Mouse (Mus musculus) CH12.LX (cell line): ENCODE data around the gene Ccdc148. TPM values are rescaled to one million over a fixed set of nuclear protein-coding genes. Genes with fewer than 3 reads are reported as not detected.

Experiments
- DNase-seq: peaks from one replicate; pipeline ENCODE4 v3.0.0-alpha.2; 2013; ENCODE audit errors: extremely low read depth
- H3K27ac ChIP-seq: 2 replicates; pipeline ENCODE4 v1.5.1; 2012; ENCODE audit warnings: low read depth, mild to moderate bottlenecking, control low read depth, moderate library complexity; ENCODE audit not compliant: insufficient read depth
- H3K27me3 ChIP-seq: replicated peaks from 2 replicates; pipeline ENCODE3; 2012; ENCODE audit warnings: inconsistent platforms
- H3K36me3 ChIP-seq, 2 experiments: replicated peaks in 1 of 2; 2 replicates each; pipeline versions ENCODE3 to v1.6.1; 2012; ENCODE audit warnings: inconsistent platforms in 1 of 2, low read length in 1 of 2, mild to moderate bottlenecking in 1 of 2, mixed read lengths in 1 of 2, moderate library complexity in 1 of 2; ENCODE audit not compliant: control insufficient read depth in 1 of 2, insufficient read depth in 1 of 2
- H3K4me1 ChIP-seq, 2 experiments: 2 replicates each; pipeline ENCODE4 v1.6.1; 2012; ENCODE audit warnings: inconsistent platforms in 1 of 2, moderate library complexity in 1 of 2; ENCODE audit not compliant: insufficient read depth in 2 of 2, control insufficient read depth in 1 of 2
- H3K4me2 ChIP-seq: 2 replicates; pipeline ENCODE4 v1.6.1; 2012; ENCODE audit warnings: low read depth, mild to moderate bottlenecking, control low read depth; ENCODE audit not compliant: poor library complexity, insufficient read depth, severe bottlenecking
- H3K4me3 ChIP-seq, 3 experiments: fragments of 150-350 bp in 1 of 3; sonication (generic) in 1 of 3; replicated peaks in 1 of 3; 2 replicates each; pipeline versions ENCODE3 to v1.5.1; 2011 to 2012; ENCODE audit warnings: low read depth in 2 of 3, low read length in 2 of 3, mild to moderate bottlenecking in 2 of 3, moderate library complexity in 2 of 3, control low read depth in 1 of 3, improper control_type of control experiment in 1 of 3, inconsistent platforms in 1 of 3, mixed read lengths in 1 of 3; ENCODE audit not compliant: poor library complexity in 1 of 3
- H3K79me2 ChIP-seq: replicated peaks from 2 replicates; pipeline ENCODE4 v1.6.1; 2012; ENCODE audit warnings: mild to moderate bottlenecking, moderate library complexity; ENCODE audit not compliant: control insufficient read depth, poor library complexity, insufficient read depth, severe bottlenecking; ENCODE audit errors: extremely low read depth
- H3K9ac ChIP-seq: 2 replicates; pipeline ENCODE4 v1.6.1; 2012; ENCODE audit warnings: low read depth, mild to moderate bottlenecking, control low read depth, moderate library complexity; ENCODE audit not compliant: insufficient read depth
- H3K9me3 ChIP-seq: replicated peaks from 2 replicates; pipeline ENCODE3; 2012; ENCODE audit warnings: low read length, inconsistent platforms, mixed read lengths
- CHD1 ChIP-seq: IDR thresholded peaks from 2 replicates; pipeline ENCODE4 v1.6.1; 2012; ENCODE audit warnings: low read depth, low read length, improper control_type of control experiment, inconsistent platforms
- CHD2 ChIP-seq: IDR thresholded peaks from 2 replicates; pipeline ENCODE4 v1.6.1; 2011; ENCODE audit warnings: low read length, improper control_type of control experiment
- ELF1 ChIP-seq: IDR thresholded peaks from 2 replicates; pipeline ENCODE4 v1.6.1; 2014; ENCODE audit warnings: low read depth, mild to moderate bottlenecking, inconsistent platforms, low read length, improper control_type of control experiment
- GABPA ChIP-seq: IDR thresholded peaks from 2 replicates; pipeline ENCODE4 v1.6.1; 2012; ENCODE audit warnings: low read depth, low read length, improper control_type of control experiment, inconsistent platforms; ENCODE audit not compliant: insufficient replicate concordance
- HCFC1 ChIP-seq: IDR thresholded peaks from 2 replicates; pipeline ENCODE4 v1.6.1; 2012; ENCODE audit warnings: low read depth, mild to moderate bottlenecking, inconsistent platforms, low read length, improper control_type of control experiment
- IRF4 ChIP-seq: IDR thresholded peaks from 2 replicates; pipeline ENCODE4 v1.6.1; 2014; ENCODE audit warnings: low read depth, mild to moderate bottlenecking, inconsistent platforms, low read length, improper control_type of control experiment
- JUN ChIP-seq: IDR thresholded peaks from 2 replicates; pipeline ENCODE4 v1.6.1; 2011; ENCODE audit warnings: low read depth, mild to moderate bottlenecking, low read length, improper control_type of control experiment, moderate library complexity; ENCODE audit not compliant: insufficient read depth
- JUND ChIP-seq: conservative IDR thresholded peaks from 2 replicates; pipeline ENCODE4 v1.6.1; 2011; ENCODE audit warnings: low read depth, low read length, improper control_type of control experiment
- KAT2A ChIP-seq: IDR thresholded peaks from 2 replicates; pipeline ENCODE4 v1.6.1; 2012; ENCODE audit warnings: low read length, improper control_type of control experiment, inconsistent platforms; ENCODE audit not compliant: insufficient replicate concordance
- MAX ChIP-seq: IDR thresholded peaks from 2 replicates; pipeline ENCODE4 v1.6.1; 2011; ENCODE audit warnings: low read length, improper control_type of control experiment
- MEF2A ChIP-seq: IDR thresholded peaks from 2 replicates; pipeline ENCODE4 v1.6.1; 2014; ENCODE audit warnings: low read depth, mild to moderate bottlenecking, inconsistent platforms, low read length, improper control_type of control experiment, borderline replicate concordance
- MXI1 ChIP-seq: IDR thresholded peaks from 2 replicates; pipeline ENCODE4 v1.6.1; 2011; ENCODE audit warnings: mild to moderate bottlenecking, low read depth, low read length, improper control_type of control experiment
- MYC ChIP-seq: IDR thresholded peaks from 2 replicates; pipeline ENCODE4 v1.6.1; 2011; ENCODE audit warnings: low read depth, mild to moderate bottlenecking, improper control_type of control experiment, low read length
- NRF1 ChIP-seq: IDR thresholded peaks from 2 replicates; pipeline ENCODE4 v1.6.1; 2014; ENCODE audit warnings: low read depth, mild to moderate bottlenecking, inconsistent platforms, low read length, improper control_type of control experiment, moderate library complexity
- POLR2A ChIP-seq: IDR thresholded peaks from 2 replicates; pipeline ENCODE4 v1.6.1; 2011; ENCODE audit warnings: low read depth, mild to moderate bottlenecking, improper control_type of control experiment, low read length
- POLR2AphosphoS2 ChIP-seq: IDR thresholded peaks from 2 replicates; pipeline ENCODE4 v1.6.1; 2011; ENCODE audit warnings: low read depth, low read length, improper control_type of control experiment
- RAD21 ChIP-seq: IDR thresholded peaks from 2 replicates; pipeline ENCODE4 v1.6.1; 2011; ENCODE audit warnings: low read depth, mild to moderate bottlenecking, low read length, improper control_type of control experiment, moderate library complexity
- RCOR1 ChIP-seq: conservative IDR thresholded peaks from 2 replicates; pipeline ENCODE4 v1.6.1; 2012; ENCODE audit warnings: low read depth, mild to moderate bottlenecking, inconsistent platforms, low read length, improper control_type of control experiment
- SIN3A ChIP-seq: IDR thresholded peaks from 2 replicates; pipeline ENCODE4 v1.6.1; 2012; ENCODE audit warnings: low read length, improper control_type of control experiment, inconsistent platforms
- TBP ChIP-seq: conservative IDR thresholded peaks from 2 replicates; pipeline ENCODE4 v1.6.1; 2011; ENCODE audit warnings: low read depth, low read length, improper control_type of control experiment
- USF1 ChIP-seq: IDR thresholded peaks from 2 replicates; pipeline ENCODE4 v1.6.1; 2014; ENCODE audit warnings: low read depth, mild to moderate bottlenecking, inconsistent platforms, low read length, improper control_type of control experiment
- USF2 ChIP-seq: conservative IDR thresholded peaks from 2 replicates; pipeline ENCODE4 v1.6.1; 2011; ENCODE audit warnings: low read depth, low read length, improper control_type of control experiment
- ZMIZ1 ChIP-seq: IDR thresholded peaks from 2 replicates; pipeline ENCODE4 v1.6.1; 2012; ENCODE audit warnings: low read depth, mild to moderate bottlenecking, inconsistent platforms, low read length, improper control_type of control experiment
- dilution Hi-C: fragments of 300-500 bp; cut with MboI; formaldehyde crosslinking; loops from 2 replicates; pipeline ENCODE4 v1.14.3; 2020; ENCODE audit warnings: low sequenced_read_pairs; ENCODE audit not compliant: extremely low pct_unique_long_range_greater_than_20kb, extremely low pct_ligation_motif_present
- in situ Hi-C: fragments of 300-500 bp; cut with MboI; formaldehyde crosslinking; loops from 3 replicates; pipeline ENCODE4 v1.14.3; 2019; ENCODE audit warnings: low sequenced_read_pairs, low pct_ligation_motif_present, low pct_unique_long_range_greater_than_20kb, mixed read lengths
- polyA plus RNA-seq: library from polyadenylated mRNA; unstranded; fragments of >175 nt; gene quantifications from 2 replicates; pipeline ENCODE4 v1.2.1, GENCODE M21; 2012; ENCODE audit warnings: low read depth; ENCODE audit not compliant: insufficient read length
- total RNA-seq, 2 experiments: library from RNA; depleted of rRNA; stranded (reverse); fragments of 300-350 nt in 1 of 2; fragments of >200 nt in 1 of 2; gene quantifications; 2 replicates each; pipeline ENCODE4 v1.2.3; 2012 to 2014

Ccdc148 gene
- total and polyA plus RNA-seq, 3 experiments = not detected

- Histone ChIP-seq H3K9ac (no peak overlapping the region), H3K9me3 (peaks cover 59% of the 10 kb centered on the region), H3K27me3 (no peaks in the 10 kb centered on the region), H3K4me1 (no peaks in the 10 kb centered on the region), H3K27ac (no peak overlapping the region), H3K36me3 (no peaks in the 10 kb centered on the region), H3K4me3 (no peak overlapping the region)
- DNase-seq = no peak
- dilution Hi-C loops = no loop called here
- in situ Hi-C loops = no loop called here
- TF ChIP-seq ZMIZ1 = no peak
- TF ChIP-seq MYC = no peak
- no peak for TF ChIP-seq TBP
- no peak for TF ChIP-seq IRF4
- no peak for TF ChIP-seq POLR2A
- no peak for TF ChIP-seq JUND
- TF ChIP-seq POLR2AphosphoS2 = no peak
- no peak for TF ChIP-seq GABPA
- no peak for TF ChIP-seq RCOR1
- TF ChIP-seq HCFC1 = no peak
- TF ChIP-seq CHD2 = no peak
- TF ChIP-seq JUN = no peak
- no peak for TF ChIP-seq USF1
- no peak for TF ChIP-seq SIN3A
- no peak for TF ChIP-seq NRF1
- TF ChIP-seq CHD1 = no peak
- TF ChIP-seq, all 38 proteins: peak for 0
- Histone ChIP-seq H3K79me2 (no peaks in the 10 kb centered on the region), H3K4me2 (no peak overlapping the region)
Measured at GRCm38 (mm10) chr2:59161021-59161440, 548 bp upstream of the Ccdc148 start.

GRCm38 (mm10) chr2:59159961-59160604, 400 bp downstream of the Ccdc148 start:
- H3K27ac ChIP-seq = no peak overlapping the region
- no peak overlapping the region for H3K4me3 ChIP-seq
- H3K9ac ChIP-seq = no peak overlapping the region

More at GRCm38 (mm10) chr2:59159961-59160604, 400 bp downstream of the Ccdc148 start:
- dilution Hi-C loops = no loop called here
- in situ Hi-C loops = no loop called here
- Histone ChIP-seq H3K9me3 (peaks cover 60% of the 10 kb centered on the region), H3K4me2 (no peak overlapping the region), H3K79me2 (no peaks in the 10 kb centered on the region), H3K4me1 (no peaks in the 10 kb centered on the region), H3K36me3 (no peaks in the 10 kb centered on the region), H3K27me3 (no peaks in the 10 kb centered on the region)
- TF ChIP-seq USF2 (no peak), ELF1 (no peak), MAX (no peak), RAD21 (no peak), MYC (no peak), CHD1 (no peak), MXI1 (no peak), KAT2A (no peak), MEF2A (no peak)
- DNase-seq = no peak
